Mouse (Mus musculus) spleen, postnatal 10 days (tissue): Measurements from ENCODE around the gene Gm43191.

Experiments used
- DNase-seq, 2 experiments: peaks; one replicate each; pipeline ENCODE4 v3.0.0; 2021 to 2022; ENCODE audit warnings: low spot score in 2 of 2

The Gm43191 gene

GRCm38 (mm10) chr3:116622641-116623040 lies 58.4 kb downstream of the Gm43191 start:
- DNase-seq = no peak

- no peak for DNase-seq
Observed at GRCm38 (mm10) chr3:116620636-116621370, 60.3 kb downstream of the Gm43191 start.

GRCm38 (mm10) chr3:116618855-116619254 lies 62.2 kb downstream of the Gm43191 start:
- DNase-seq = no peak

GRCm38 (mm10) chr3:116615318-116616068 lies 65.6 kb downstream of the Gm43191 start:
- DNase-seq = no peak

- no peak for DNase-seq
Observed at GRCm38 (mm10) chr3:116614295-116614892, 66.7 kb downstream of the Gm43191 start, which contains the start of gene Trmt13. Trmt13 (minus strand) TSS chr3:116614587.

GRCm38 (mm10) chr3:116604570-116604969 lies 76.5 kb downstream of the Gm43191 start:
- no peak for DNase-seq

- no peak for DNase-seq
Observed at GRCm38 (mm10) chr3:116601781-116602180, 79.3 kb downstream of the Gm43191 start.

GRCm38 (mm10) chr3:116601005-116601404 lies 80.1 kb downstream of the Gm43191 start:
- DNase-seq = no peak

- DNase-seq = no peak
Observed at GRCm38 (mm10) chr3:116599705-116600104, 81.4 kb downstream of the Gm43191 start.

GRCm38 (mm10) chr3:116595603-116595991 lies 85.5 kb downstream of the Gm43191 start:
- no peak for DNase-seq

- peak; percentile 98 to 100 for DNase-seq
Observed at GRCm38 (mm10) chr3:116594728-116595602, 86.1 kb downstream of the Gm43191 start, which contains the start of gene Sass6. Sass6 (plus strand) TSS chr3:116594982.

GRCm38 (mm10) chr3:116594076-116594727 lies 86.9 kb downstream of the Gm43191 start:
- DNase-seq = no peak
